Mouse (Mus musculus) neutrophil, adult 83 days (primary cell): ENCODE data around the gene Srd5a1. TPM values are rescaled to one million over a fixed set of nuclear protein-coding genes. Genes with fewer than 3 reads are reported as not detected.

ENCODE experiments used
- total RNA-seq, 2 experiments: library from RNA; stranded (reverse); gene quantifications; one replicate each; pipeline ENCODE4 v1.2.4; 2023

Gene Srd5a1
- 1 to 10 TPM in 1 of 2 experiments, under 1 TPM in 1; 0.83 to 2.5 TPM for total RNA-seq

DNA sequence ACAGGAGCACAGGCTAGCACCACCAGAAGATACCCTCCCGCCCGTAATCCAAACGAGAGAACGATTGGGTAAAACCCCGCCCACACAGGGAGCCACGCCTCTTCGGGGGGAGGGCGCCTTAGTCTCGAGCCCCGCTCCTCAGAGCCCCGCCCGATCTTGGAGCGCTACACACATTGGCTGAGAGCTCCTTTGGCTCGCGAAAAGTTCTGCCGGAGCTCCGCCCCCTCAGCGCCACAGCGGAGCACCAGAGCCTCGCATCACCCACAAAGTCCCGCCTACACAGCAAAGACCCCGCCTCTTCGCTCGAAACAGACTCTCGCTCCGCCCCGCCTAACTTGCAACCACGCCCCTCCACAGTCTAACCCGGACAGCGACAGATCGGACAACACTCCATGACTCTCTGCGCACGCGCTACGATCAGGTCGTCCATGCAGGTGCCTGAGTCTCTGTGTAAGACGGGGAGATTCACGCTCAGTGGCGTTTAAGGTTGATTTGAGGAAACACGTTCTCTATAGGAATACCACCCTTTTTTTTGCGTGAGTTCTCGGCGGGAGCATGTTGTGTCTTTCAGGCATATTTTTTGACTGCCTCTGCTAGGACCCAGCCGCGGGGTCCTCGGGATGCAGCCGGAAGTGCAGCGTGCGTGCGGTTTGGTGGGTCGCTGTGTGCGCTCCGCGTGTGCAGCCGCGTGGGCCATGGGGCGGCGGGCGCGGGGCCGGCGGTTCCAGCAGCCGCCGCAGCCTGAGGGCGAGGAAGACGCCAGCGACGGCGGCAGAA lies at the start of gene Srd5a1:
Gene Srd5a1 (minus strand): TSS at position 45 of the 777 bp plus-strand sequence.

GRCm38 (mm10) chr13:69534334-69534653 lies 76.9 kb downstream of the Srd5a1 start, which contains the start of gene Tent4a:
TSS of gene Tent4a (minus strand) at chr13:69534617.

GRCm38 (mm10) chr13:69533405-69534333 lies 77.6 kb downstream of the Srd5a1 start, which contains the start of gene Nsun2:
TSS of gene Nsun2 (plus strand) at chr13:69533746.

Other genes starting within 250 kb of the Srd5a1 start
- gene Nsun2, start 77.7 kb downstream of the Srd5a1 start, total RNA-seq: 10 to 100 TPM; 37.7 to 42.1 TPM
- gene Tent4a, start 76.8 kb downstream of the Srd5a1 start, total RNA-seq: 10 to 100 TPM; 14.9 to 17.5 TPM
- not detected for gene Ube2ql1, start 128.4 kb upstream of the Srd5a1 start, total RNA-seq
- 10 to 100 TPM; 38.5 to 41.0 TPM for gene Med10, start 191.0 kb upstream of the Srd5a1 start, total RNA-seq